ENCODE assay signal across 8 mouse cellular contexts in the genomic region with DNA sequence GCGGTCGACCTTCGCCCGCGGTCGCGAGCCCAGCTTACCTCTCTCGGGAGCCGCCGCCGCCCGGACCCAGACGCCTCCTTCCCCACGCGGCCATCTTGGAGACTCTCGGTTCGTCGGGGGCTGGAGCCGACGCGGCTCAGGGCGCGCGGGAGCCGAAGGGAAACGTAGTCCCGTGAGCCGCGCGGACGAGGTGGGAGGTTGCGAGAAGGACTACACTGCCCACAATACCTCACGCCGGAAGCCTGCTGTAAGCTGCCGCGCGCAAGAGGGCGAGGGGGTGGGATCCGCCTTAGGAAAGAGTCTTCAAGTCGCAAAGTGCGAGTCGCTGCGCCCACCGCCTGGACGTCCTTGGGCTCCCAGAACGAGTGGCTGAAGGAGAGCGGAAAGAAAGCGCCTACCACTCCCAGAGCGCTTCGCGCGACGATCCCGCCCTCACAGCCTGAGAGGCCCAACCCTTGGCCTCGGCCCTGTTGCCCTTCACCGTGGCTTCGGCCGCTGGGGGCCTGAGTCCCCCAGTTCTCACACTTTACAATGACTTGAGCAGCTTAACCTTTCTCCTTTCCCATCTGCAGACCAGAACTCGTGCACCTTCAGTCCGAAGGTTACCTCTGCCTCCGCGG. TPM values are rescaled to one million over a fixed set of nuclear protein-coding genes. Genes with fewer than 3 reads are reported as not detected.
DNase-seq lines count a peak whose midpoint lies in the region; ATAC-seq and TF ChIP-seq lines count a peak whose summit lies in the region.

A gene (minus strand): TSS at position 598 of the 620 bp plus-strand sequence.

- peaks cover 15% of the 10 kb centered on the region for H3K36me3 ChIP-seq in heart, embryonic 12.5 days
- 0 out of 2 replicates have a peak, but pooled peaks cover 6% of the 10 kb centered on the region for H3K36me3 ChIP-seq in kidney, postnatal 0 days (ENCODE audit: insufficient read depth, low read length)
- peaks cover 4% of the 10 kb centered on the region; the same call in 1 of the 2 replicates for H3K36me3 ChIP-seq in liver, embryonic 11.5 days (ENCODE audit: control insufficient read depth, insufficient read depth, low read length)
- H3K36me3 ChIP-seq in stomach, embryonic 14.5 days (ENCODE audit: control insufficient read depth, insufficient read depth, low read length), result no peaks in the 10 kb centered on the region

- peak; percentile 94 for ATAC-seq in erythroid progenitor cell, adult 5-6 weeks (replicated peaks; ENCODE audit: low FRiP score, poor library complexity, severe bottlenecking)
- peak; percentile 98 for ATAC-seq in heart, embryonic 12.5 days (ENCODE audit: insufficient number of reproducible peaks, low FRiP score)
- peak; percentile 98 for ATAC-seq in kidney, postnatal 0 days (replicated peaks; ENCODE audit: low FRiP score, low read depth)
- ATAC-seq in liver, embryonic 11.5 days (replicated peaks; ENCODE audit: low FRiP score), result peak; percentile 98
- ATAC-seq in stomach, embryonic 14.5 days (ENCODE audit: insufficient number of reproducible peaks, insufficient read depth, low FRiP score, low read depth), result peak; percentile 99

- peak within 1 kb of the TSS; percentile 80 for H3K4me2 ChIP-seq in heart, embryonic 12.5 days
- H3K4me2 ChIP-seq in kidney, postnatal 0 days (ENCODE audit: low read length), result peak within 1 kb of the TSS; percentile 62
- peak within 1 kb of the TSS; percentile 93 for H3K4me2 ChIP-seq in liver, embryonic 11.5 days
- peak within 1 kb of the TSS; percentile 67 for H3K4me2 ChIP-seq in stomach, embryonic 14.5 days (replicated peaks; ENCODE audit: low read depth, low read length)

- peak; percentile 97 for DNase-seq in CD4-positive helper T cell, adult 2 months (ENCODE audit: low read depth, low spot score)
- peak; percentile 96 for DNase-seq in brain, embryonic 18.5 days (ENCODE audit: low read depth, low spot score)
- peak; percentile 99 for DNase-seq in kidney, postnatal 0 days (ENCODE audit: low spot score)
- peak; percentile 91 for DNase-seq in liver, embryonic 11.5 days (ENCODE audit: low spot score)
- DNase-seq in naive thymus-derived CD4-positive, alpha-beta T cell, adult 2 months (ENCODE audit: low read depth), result peak; percentile 96

- peak within 1 kb of the TSS; percentile 86 for H3K4me3 ChIP-seq in heart, embryonic 12.5 days
- H3K4me3 ChIP-seq in kidney, postnatal 0 days (replicated peaks; ENCODE audit: low read depth, low read length), result peak within 1 kb of the TSS; percentile 77
- H3K4me3 ChIP-seq in liver, embryonic 11.5 days (ENCODE audit: low read depth, low read length), result peak within 1 kb of the TSS; percentile 99
- H3K4me3 ChIP-seq in stomach, embryonic 14.5 days (ENCODE audit: low read depth, low read length), result peak within 1 kb of the TSS; percentile 94

- peaks cover 45% of the 10 kb centered on the region for H3K4me1 ChIP-seq in heart, embryonic 12.5 days (replicated peaks)
- peaks cover 20% of the 10 kb centered on the region for H3K4me1 ChIP-seq in kidney, postnatal 0 days (replicated peaks; ENCODE audit: insufficient read depth, low read length)
- H3K4me1 ChIP-seq in liver, embryonic 11.5 days (replicated peaks; ENCODE audit: control insufficient read depth, insufficient read depth, low read length), result peaks cover 44% of the 10 kb centered on the region
- peaks cover 33% of the 10 kb centered on the region for H3K4me1 ChIP-seq in stomach, embryonic 14.5 days (ENCODE audit: control insufficient read depth, insufficient read depth, low read length)

- H3K9ac ChIP-seq in heart, embryonic 12.5 days, result peak within 1 kb of the TSS; percentile 93
- peak within 1 kb of the TSS; percentile 85 for H3K9ac ChIP-seq in kidney, postnatal 0 days (ENCODE audit: low read depth, low read length)
- peak within 1 kb of the TSS; percentile 98 for H3K9ac ChIP-seq in liver, embryonic 11.5 days (ENCODE audit: low read depth, low read length)
- peak within 1 kb of the TSS; percentile 91 for H3K9ac ChIP-seq in stomach, embryonic 14.5 days (replicated peaks; ENCODE audit: low read depth, low read length)

- peak; percentile 26 for TF ChIP-seq CTCF in kidney, postnatal 0 days (IDR thresholded peaks at IDR 0.05; ENCODE audit: low read depth)

- peak within 1 kb of the TSS; percentile 94 for H3K27ac ChIP-seq in heart, embryonic 12.5 days (ENCODE audit: poor library complexity, severe bottlenecking)
- H3K27ac ChIP-seq in kidney, postnatal 0 days, result peak within 1 kb of the TSS; percentile 98
- peak within 1 kb of the TSS; percentile 92 for H3K27ac ChIP-seq in liver, embryonic 11.5 days (ENCODE audit: low read depth, low read length)
- H3K27ac ChIP-seq in stomach, embryonic 14.5 days (ENCODE audit: low read length), result peak within 1 kb of the TSS; percentile 98

- no peaks in the 10 kb centered on the region for H3K9me3 ChIP-seq in heart, embryonic 12.5 days (replicated peaks)
- no peaks in the 10 kb centered on the region for H3K9me3 ChIP-seq in kidney, postnatal 0 days (replicated peaks; ENCODE audit: low read length)
- no peaks in the 10 kb centered on the region for H3K9me3 ChIP-seq in liver, embryonic 11.5 days (ENCODE audit: control insufficient read depth, low read length)
- no peaks in the 10 kb centered on the region for H3K9me3 ChIP-seq in stomach, embryonic 14.5 days (ENCODE audit: control insufficient read depth, low read depth, low read length)

- no peaks in the 10 kb centered on the region for H3K27me3 ChIP-seq in heart, embryonic 12.5 days (replicated peaks)
- H3K27me3 ChIP-seq in kidney, postnatal 0 days (ENCODE audit: insufficient read depth, low read length), result no peaks in the 10 kb centered on the region
- no peaks in the 10 kb centered on the region for H3K27me3 ChIP-seq in liver, embryonic 11.5 days (replicated peaks; ENCODE audit: control insufficient read depth, insufficient read depth, low read length)
- no peaks in the 10 kb centered on the region for H3K27me3 ChIP-seq in stomach, embryonic 14.5 days (ENCODE audit: control insufficient read depth, insufficient read depth, low read length)

- WGBS in heart, embryonic 12.5 days, result under 1% methylated on average over 62 of the region's 62 CpGs
- WGBS in kidney, postnatal 0 days, result under 1% methylated on average over 61 of the region's 62 CpGs
- under 1% methylated on average over 61 of the region's 62 CpGs for WGBS in liver, embryonic 11.5 days
- WGBS in stomach, embryonic 14.5 days, result under 1% methylated on average over 62 of the region's 62 CpGs

RNA-seq across cellular contexts. Expression of the gene that starts here (rescaled TPM):
- 9.2 and 16.2 TPM in 2 replicates for total RNA-seq in erythroid progenitor cell, adult 5-6 weeks (2015; ENCODE audit: low replicate concordance)
- total RNA-seq in erythroid progenitor cell, adult 5-6 weeks (2017; ENCODE audit: low replicate concordance), result 10.7 and 16.8 TPM in 2 replicates
- polyA plus RNA-seq in heart, embryonic 12.5 days (2016; fragmentation: Nextera tagmentation; extraction: Ambion mirVana), result 52.6 and 53.9 TPM in 2 replicates
- polyA plus RNA-seq in kidney, postnatal 0 days (2015; fragmentation: Nextera tagmentation; extraction: Ambion mirVana), result 55.9 and 57.8 TPM in 2 replicates
- 63.8 and 64.1 TPM in 2 replicates for polyA plus RNA-seq in liver, embryonic 11.5 days (2014; fragmentation: Nextera tagmentation; extraction: Ambion mirVana)
- polyA plus RNA-seq in stomach, embryonic 14.5 days (2014; fragmentation: Nextera tagmentation; extraction: Ambion mirVana), result 65.0 and 74.9 TPM in 2 replicates

Comparison
In these comparisons a context has a peak if more than half of its experiments do, and no peak if none do; other contexts are left out.
1. Peak in every context shown above with its lines: DNase-seq, ATAC-seq, H3K4me3 ChIP-seq and H3K27ac ChIP-seq.